Mouse (Mus musculus) mouse embryonic stem cell (cell line): ENCODE results near the gene Top1.

Experiments
- in situ Hi-C, 2 experiments: fragments of 300-500 bp; cut with MboI; formaldehyde crosslinking; loops; 1 replicate in 1 of 2; 3 replicates in 1 of 2; pipeline ENCODE4 v1.14.3; 2019 to 2020; ENCODE audit warnings: low sequenced_read_pairs in 2 of 2, low pct_unique_long_range_greater_than_20kb in 1 of 2, mixed read lengths in 1 of 2; ENCODE audit not compliant: unreplicated experiment in 1 of 2

The Top1 gene

DNA sequence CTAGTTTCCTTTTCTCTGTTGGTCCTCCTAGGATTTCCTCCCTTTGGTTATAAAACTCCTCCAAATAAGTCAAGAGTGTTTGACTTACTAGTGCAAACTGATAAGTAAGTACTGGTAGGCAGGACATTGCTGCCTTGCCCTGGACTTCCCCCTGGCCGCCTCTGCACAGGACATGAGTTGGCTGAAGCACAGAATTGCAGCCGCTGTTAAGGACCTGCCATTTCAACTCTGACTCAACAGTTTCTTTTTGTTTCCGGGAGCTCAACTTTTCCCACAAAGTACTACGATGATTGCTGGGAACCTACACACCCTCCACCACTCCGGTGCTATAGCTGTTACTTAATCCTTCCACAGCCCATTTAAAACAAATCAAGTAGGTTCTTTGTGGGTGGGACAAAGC lies 54.6 kb downstream of the Top1 start:
- in situ Hi-C loops = no loop called here

GRCm38 (mm10) chr2:160701603-160702002 lies 55.9 kb downstream of the Top1 start:
- in situ Hi-C loops = no loop called here

GRCm38 (mm10) chr2:160702824-160703223 lies 57.1 kb downstream of the Top1 start:
- in situ Hi-C loops = no loop called here

- in situ Hi-C loops = no loop called here
Observed at GRCm38 (mm10) chr2:160707673-160708072, 62.0 kb downstream of the Top1 start.

DNA sequence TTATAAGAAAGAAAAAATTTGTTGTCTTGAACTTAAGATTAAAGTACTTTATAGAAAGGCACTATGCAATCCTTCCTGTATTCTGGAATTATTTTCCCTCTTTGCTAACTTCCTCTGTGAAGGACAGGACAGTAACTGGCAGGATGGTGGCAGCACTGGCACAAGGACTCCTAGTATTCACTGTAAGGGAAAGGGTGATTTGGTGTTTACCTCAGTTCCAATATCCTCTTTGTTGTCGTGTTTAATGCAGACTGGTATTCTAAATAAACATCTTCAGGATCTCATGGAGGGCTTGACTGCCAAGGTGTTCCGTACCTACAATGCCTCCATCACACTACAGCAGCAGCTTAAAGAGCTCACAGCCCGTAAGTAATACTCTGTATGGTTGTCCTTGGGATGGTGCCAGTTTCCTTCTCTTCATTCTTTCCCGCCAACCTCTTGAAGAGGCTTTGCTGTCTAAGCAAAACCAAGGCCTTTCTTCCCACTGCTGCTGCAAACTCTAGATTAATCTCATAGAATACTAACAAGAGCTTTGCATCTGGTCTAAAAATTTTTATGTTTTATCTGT lies 69.9 kb downstream of the Top1 start:
- in situ Hi-C loops = no loop called here

DNA sequence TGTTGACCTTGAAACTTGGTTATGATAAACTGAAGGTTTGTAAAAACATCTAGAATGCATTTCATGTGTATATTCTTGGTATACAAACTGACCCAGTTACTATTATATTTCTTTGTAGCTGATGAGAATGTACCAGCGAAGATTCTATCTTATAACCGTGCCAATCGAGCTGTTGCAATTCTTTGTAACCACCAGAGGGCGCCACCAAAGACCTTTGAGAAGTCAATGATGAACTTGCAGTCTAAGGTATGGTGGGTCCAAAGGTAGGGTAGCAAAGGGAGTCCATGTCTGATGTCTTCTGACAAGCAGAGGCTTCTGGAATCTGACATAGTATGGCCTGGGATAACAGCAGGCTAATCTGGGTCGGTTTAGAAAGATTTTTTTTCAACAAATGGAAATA lies 71.6 kb downstream of the Top1 start:
- in situ Hi-C loops = no loop called here

DNA sequence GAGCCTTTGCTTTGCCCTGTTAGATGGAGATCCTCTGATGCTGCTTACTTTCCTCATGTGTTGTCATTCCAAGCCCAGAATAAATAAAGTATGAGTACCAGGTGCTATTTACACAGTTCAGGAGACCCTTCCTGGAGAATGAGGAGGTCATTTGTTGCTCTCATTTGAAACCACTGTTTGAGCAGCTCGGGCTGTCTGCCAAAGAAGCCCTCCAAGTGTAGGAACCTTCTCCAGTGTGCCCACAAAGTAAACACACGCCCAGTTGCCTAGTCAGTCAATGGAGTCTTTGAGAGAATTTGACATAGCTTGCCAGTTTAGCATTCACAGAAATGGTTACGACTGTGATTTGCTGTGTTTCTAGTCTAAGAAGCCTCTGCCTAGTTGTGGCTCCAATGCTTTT lies 73.1 kb downstream of the Top1 start:
- in situ Hi-C loops = no loop called here

DNA sequence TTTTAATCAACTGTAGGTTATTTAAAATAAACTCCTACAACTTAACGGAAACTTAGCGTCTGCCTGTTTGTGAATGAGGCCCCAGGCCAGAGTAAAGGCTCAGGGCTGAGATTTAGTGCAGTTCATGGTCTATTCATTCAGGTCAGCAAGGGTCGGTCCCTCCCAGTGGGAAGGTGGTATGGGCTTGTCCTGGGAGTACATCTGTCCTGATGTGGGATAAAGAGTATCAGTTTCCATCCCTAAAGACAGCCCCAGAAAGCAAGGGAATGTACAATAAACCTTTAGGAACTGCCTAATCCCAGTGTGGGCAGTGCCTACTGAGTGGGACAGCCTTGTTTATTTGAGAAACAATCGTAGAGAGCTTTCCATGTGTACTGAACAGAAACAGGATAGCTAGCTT lies 77.0 kb downstream of the Top1 start:
- in situ Hi-C loops = no loop called here

DNA sequence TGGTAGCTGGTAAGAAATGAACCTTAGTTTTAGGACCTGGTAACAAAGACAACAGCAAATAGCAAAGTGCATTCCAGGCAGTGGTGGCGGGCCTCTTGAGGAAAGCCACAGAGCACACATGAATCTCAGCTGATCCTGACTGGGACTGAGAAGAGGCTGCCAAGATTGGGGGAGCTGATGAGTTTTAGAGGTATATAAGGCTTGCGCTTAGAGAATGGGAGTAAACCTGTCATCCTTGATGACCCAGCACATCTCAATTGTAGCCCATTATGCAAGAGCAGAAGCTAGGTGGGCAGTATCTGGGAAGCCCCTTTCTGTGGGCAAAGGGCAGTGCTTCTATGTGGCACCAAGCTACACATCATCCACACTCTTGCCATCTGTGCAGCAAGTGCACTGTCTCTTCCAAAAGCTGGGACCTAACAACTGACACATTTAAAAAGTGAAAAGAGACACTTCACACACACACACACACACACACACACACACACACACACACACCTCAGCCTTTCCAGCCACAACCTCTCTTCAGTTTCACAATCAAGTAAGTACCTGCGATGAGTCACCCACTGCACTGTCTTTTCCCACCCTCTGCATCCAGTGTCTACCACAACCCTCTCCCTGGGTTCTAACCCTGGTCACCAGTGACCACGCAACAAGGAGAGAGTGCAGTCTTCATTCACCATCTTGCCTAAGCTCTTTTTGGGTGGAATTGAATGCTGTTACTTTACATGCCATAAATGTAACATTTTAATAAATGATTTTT lies 78.1 kb downstream of the Top1 start:
- in situ Hi-C loops = no loop called here

DNA sequence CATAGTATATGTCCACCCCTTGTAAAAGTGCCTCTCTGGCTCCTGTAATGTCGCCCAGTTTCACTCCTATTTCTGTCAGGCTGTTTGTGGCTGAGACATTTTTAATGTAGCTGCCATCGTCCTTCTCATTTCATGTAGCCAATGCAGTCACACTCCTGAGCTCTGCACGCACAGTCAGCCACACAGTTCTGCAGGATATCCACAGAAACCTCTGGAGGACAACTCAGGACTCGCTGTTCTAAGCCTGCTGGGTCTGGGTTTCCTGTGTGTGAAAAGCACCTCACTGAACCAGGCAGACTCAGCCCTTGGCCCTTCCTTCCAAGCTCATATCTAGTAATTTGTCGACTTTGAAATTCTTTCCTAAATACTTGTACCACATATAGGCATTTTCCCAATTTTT lies 78.8 kb downstream of the Top1 start:
- in situ Hi-C loops = no loop called here

- in situ Hi-C loops = no loop called here
Observed at GRCm38 (mm10) chr2:160725877-160726864, 80.5 kb downstream of the Top1 start.

DNA sequence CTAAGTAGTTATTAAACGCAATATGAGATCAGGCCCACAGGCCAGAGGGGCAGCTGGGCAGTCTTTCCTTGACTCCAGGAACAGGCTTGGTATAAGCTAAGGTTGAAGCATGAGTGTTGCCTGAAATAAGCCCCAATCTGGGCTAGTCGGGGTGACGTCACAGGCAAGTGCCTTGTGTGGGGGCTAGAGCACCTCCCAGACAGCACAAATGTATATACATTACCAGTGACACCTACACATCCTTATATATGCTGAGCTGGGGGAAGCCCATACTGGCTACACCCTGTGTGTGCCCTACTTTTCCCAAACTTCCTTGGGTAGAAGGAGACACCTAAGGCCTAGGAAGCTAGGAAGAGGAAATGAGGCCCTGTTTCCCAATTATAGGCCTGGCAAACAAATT lies 83.3 kb downstream of the Top1 start:
- in situ Hi-C loops = no loop called here

- in situ Hi-C loops = no loop called here
Observed at GRCm38 (mm10) chr2:160729436-160729835, 83.7 kb downstream of the Top1 start.

- in situ Hi-C loops = no loop called here
Observed at GRCm38 (mm10) chr2:160729851-160730796, 84.4 kb downstream of the Top1 start.

- in situ Hi-C loops = no loop called here
Observed at GRCm38 (mm10) chr2:160730797-160731116, 85.1 kb downstream of the Top1 start.

- in situ Hi-C loops = no loop called here
Observed at GRCm38 (mm10) chr2:160731117-160731838, 85.6 kb downstream of the Top1 start, which contains the start of gene Plcg1. Gene Plcg1, plus strand, starts transcription at chr2:160731300.

DNA sequence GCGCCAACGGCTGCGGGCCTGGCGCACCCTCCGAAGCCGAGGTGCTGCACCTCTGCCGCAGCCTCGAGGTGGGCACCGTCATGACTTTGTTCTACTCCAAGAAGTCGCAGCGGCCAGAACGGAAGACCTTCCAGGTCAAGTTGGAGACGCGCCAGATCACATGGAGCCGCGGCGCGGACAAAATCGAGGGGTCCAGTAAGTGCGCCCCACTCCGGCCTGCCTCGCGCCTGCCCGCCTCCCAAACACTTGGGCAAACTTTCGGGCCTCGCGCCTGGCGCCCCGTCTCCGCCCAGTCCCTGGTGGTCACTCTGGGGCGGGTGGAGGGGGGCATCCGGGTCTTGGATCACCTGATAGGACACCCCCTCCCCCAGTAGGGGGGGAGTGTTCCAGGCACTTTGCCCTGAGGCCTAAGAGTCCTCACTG lies 86.2 kb downstream of the Top1 start:
- in situ Hi-C loops = no loop called here
